Mouse (Mus musculus) liver, embryonic 14.5 days (tissue): ENCODE data around the gene H2-M5. TPM values are rescaled to one million over a fixed set of nuclear protein-coding genes. Genes with fewer than 3 reads are reported as not detected.

ENCODE experiments used
- ATAC-seq: fragments of 200-750 bp; cut with Nextera tagmentation; 2 replicates; pipeline ENCODE4 v1.8.0; 2017; ENCODE audit warnings: moderate number of reproducible peaks, mild to moderate bottlenecking, moderate library complexity; ENCODE audit not compliant: insufficient read depth
- DNase-seq, 3 experiments: peaks; one replicate each; pipeline ENCODE4 v3.0.0-alpha.2; 2012 to 2013; ENCODE audit warnings: low read depth in 3 of 3, low spot score in 3 of 3
- H3K27ac ChIP-seq: fragments of 300-500 bp; sonication (generic); 2 replicates; pipeline ENCODE4 v1.5.1; 2014; ENCODE audit warnings: moderate library complexity, mild to moderate bottlenecking, control low read depth, inconsistent platforms
- H3K27me3 ChIP-seq: fragments of 300-500 bp; sonication (generic); 2 replicates; pipeline ENCODE4 v1.6.1; 2014; ENCODE audit warnings: mild to moderate bottlenecking, low read length, moderate library complexity; ENCODE audit not compliant: control insufficient read depth, insufficient read depth
- H3K36me3 ChIP-seq: fragments of 300-500 bp; sonication (generic); replicated peaks from 2 replicates; pipeline ENCODE4 v1.6.1; 2014; ENCODE audit warnings: low read depth; ENCODE audit not compliant: control insufficient read depth, insufficient read depth
- H3K4me1 ChIP-seq, 2 experiments: fragments of 200-500 bp in 1 of 2; fragments of 300-500 bp in 1 of 2; sonication (generic) in 1 of 2; replicated peaks; 2 replicates each; pipeline ENCODE4 v1.6.1; 2012 to 2014; ENCODE audit warnings: antibody characterized with exemption in 1 of 2, inconsistent platforms in 1 of 2, low read length in 1 of 2; ENCODE audit not compliant: control insufficient read depth in 2 of 2, insufficient read depth in 2 of 2
- H3K4me2 ChIP-seq: fragments of 300-500 bp; sonication (generic); 2 replicates; pipeline ENCODE4 v1.6.1; 2014; ENCODE audit warnings: low read depth, mild to moderate bottlenecking, control low read depth, moderate library complexity
- H3K4me3 ChIP-seq, 2 experiments: fragments of 200-500 bp in 1 of 2; fragments of 300-500 bp in 1 of 2; sonication (generic) in 1 of 2; 2 replicates each; pipeline ENCODE4 v1.5.1; 2012 to 2014; ENCODE audit warnings: low read depth in 2 of 2, low read length in 2 of 2, mild to moderate bottlenecking in 2 of 2, control low read depth in 1 of 2, inconsistent platforms in 1 of 2, moderate library complexity in 1 of 2; ENCODE audit not compliant: insufficient read depth in 1 of 2
- H3K9ac ChIP-seq: fragments of 300-500 bp; sonication (generic); replicated peaks from 2 replicates; pipeline ENCODE4 v1.6.1; 2014; ENCODE audit warnings: mild to moderate bottlenecking, control low read depth, moderate library complexity
- H3K9me3 ChIP-seq: fragments of 300-500 bp; sonication (generic); 2 replicates; pipeline ENCODE4 v1.6.1; 2016; ENCODE audit warnings: low read length, mixed read lengths; ENCODE audit not compliant: control insufficient read depth
- CTCF ChIP-seq: IDR thresholded peaks from 2 replicates; pipeline ENCODE4 v1.5.1; 2016; ENCODE audit warnings: antibody characterized with exemption, low read depth, control low read depth
- EP300 ChIP-seq: IDR thresholded peaks from 2 replicates; pipeline ENCODE4 v1.6.1; 2016; ENCODE audit warnings: antibody characterized with exemption, low read depth
- WGBS: fragments of 180-500 bp; shearing (Covaris S2); extraction: QIAGEN DNeasy Blood & Tissue Kit; methylation state at CpG from one replicate; pipeline ENCODE4 v1.1.7; 2014; ENCODE audit not compliant: insufficient replicate concordance; 5-methylcytosine and 5-hydroxymethylcytosine counted together
- polyA plus RNA-seq, 2 experiments: library from polyadenylated mRNA; depleted of rRNA in 1 of 2; stranded (reverse) in 1 of 2; unstranded in 1 of 2; fragments of >200 nt; fragmentation: Nextera tagmentation in 1 of 2; extraction: Ambion mirVana in 1 of 2; gene quantifications; 2 replicates each; pipeline versions ENCODE4 v1.2.1 to v1.2.3; 2012 to 2014

H2-M5 gene
- polyA plus RNA-seq, 2 experiments = 0.03 TPM; not detected in 1

- peak overlapping the region; percentile 30 to 45 for H3K4me3 ChIP-seq
- peak in 1 of 3 experiments; percentile 4 for DNase-seq
- H3K9me3 ChIP-seq = no peaks in the 10 kb centered on the region
- no peaks in the 10 kb centered on the region for H3K36me3 ChIP-seq
- no peak for TF ChIP-seq EP300
- TF ChIP-seq CTCF = no peak
- H3K4me1 ChIP-seq = no peaks in the 10 kb centered on the region
- peaks cover 12% of the 10 kb centered on the region for H3K27me3 ChIP-seq
- H3K9ac ChIP-seq = peak overlapping the region; percentile 28; the same call in 1 of the 2 replicates
- peak overlapping the region; percentile 61 for H3K4me2 ChIP-seq
- WGBS = 2% methylated on average over 49 of the region's 49 CpGs
- peak; percentile 26; the same call in 1 of the 2 replicates for ATAC-seq
- no peak overlapping the region for H3K27ac ChIP-seq
These were observed 13.3 kb upstream of the H2-M5 start for GRCm38 (mm10) chr17:37002364-37003330.

GRCm38 (mm10) chr17:37000863-37001262, 11.5 kb upstream of the H2-M5 start, which contains the start of gene Zfp57:
Gene Zfp57 (plus strand): TSS chr17:37001163.
- Histone ChIP-seq H3K27ac (no peak within 1 kb of the TSS), H3K4me1 (no peaks in the 10 kb centered on the region), H3K36me3 (no peaks in the 10 kb centered on the region), H3K9ac (no peak within 1 kb of the TSS), H3K27me3 (peaks cover 12% of the 10 kb centered on the region), H3K4me2 (no peak within 1 kb of the TSS), H3K9me3 (no peaks in the 10 kb centered on the region), H3K4me3 (no peak within 1 kb of the TSS)
- WGBS = 63% methylated on average over 7 of the region's 7 CpGs
- TF ChIP-seq CTCF (no peak), EP300 (no peak)
- DNase-seq (no peak), ATAC-seq (no peak)

- H3K27me3 ChIP-seq = peaks cover 12% of the 10 kb centered on the region
- H3K9me3 ChIP-seq = no peaks in the 10 kb centered on the region
- H3K36me3 ChIP-seq = no peaks in the 10 kb centered on the region
- H3K27ac ChIP-seq = no peak overlapping the region
- H3K4me3 ChIP-seq = no peak overlapping the region
- no peak for DNase-seq
- H3K9ac ChIP-seq = no peak overlapping the region
- no peak overlapping the region for H3K4me2 ChIP-seq
- no peak for ATAC-seq
- no peak for TF ChIP-seq CTCF
- TF ChIP-seq EP300 = no peak
- WGBS = 40% methylated on average over 2 of the region's 2 CpGs
- no peaks in the 10 kb centered on the region for H3K4me1 ChIP-seq
These were observed 9.1 kb upstream of the H2-M5 start for GRCm38 (mm10) chr17:36998477-36998876.

GRCm38 (mm10) chr17:36997033-36997735, 7.8 kb upstream of the H2-M5 start:
- H3K9me3 ChIP-seq = no peaks in the 10 kb centered on the region

GRCm38 (mm10) chr17:36995448-36995847, 6.1 kb upstream of the H2-M5 start:
- Histone ChIP-seq H3K36me3 (no peaks in the 10 kb centered on the region), H3K4me3 (no peak overlapping the region), H3K27ac (no peak overlapping the region), H3K27me3 (no peaks in the 10 kb centered on the region), H3K4me2 (no peak overlapping the region), H3K9me3 (no peaks in the 10 kb centered on the region), H3K9ac (no peak overlapping the region), H3K4me1 (no peaks in the 10 kb centered on the region)
- DNase-seq = no peak
- 47% methylated on average over 3 of the region's 3 CpGs for WGBS
- ATAC-seq = no peak
- TF ChIP-seq CTCF (no peak), EP300 (no peak)

More at GRCm38 (mm10) chr17:36997033-36997735, 7.8 kb upstream of the H2-M5 start:
- H3K4me1 ChIP-seq = no peaks in the 10 kb centered on the region
- TF ChIP-seq CTCF (peak; percentile 80), EP300 (no peak)
- WGBS = 22% methylated on average over 7 of the region's 7 CpGs
- ATAC-seq = no peak
- DNase-seq = peak; percentile 24 to 33 (median 30)
- no peaks in the 10 kb centered on the region for H3K36me3 ChIP-seq
- H3K27me3 ChIP-seq = no peaks in the 10 kb centered on the region
- no peak overlapping the region for H3K4me3 ChIP-seq
- no peak overlapping the region for H3K27ac ChIP-seq
- H3K4me2 ChIP-seq = no peak overlapping the region
- no peak overlapping the region for H3K9ac ChIP-seq
